Mouse (Mus musculus) heart, postnatal 14 days (tissue): ENCODE measurements around the gene Mob3a. TPM values are rescaled to one million over a fixed set of nuclear protein-coding genes. Genes with fewer than 3 reads are reported as not detected.

Source experiments
- DNase-seq, 2 experiments: peaks; one replicate each; pipeline ENCODE4 v3.0.0; 2021 to 2022
- intact Hi-C: fragments of 180-260 bp; cut with DNase I; formaldehyde crosslinking; loops from one replicate; pipeline ENCODE4 v1.15.1; 2025
- total RNA-seq, 2 experiments: library from RNA; stranded (reverse); gene quantifications; 2 replicates each; pipeline ENCODE4 v1.2.3; 2021

The Mob3a gene
- total RNA-seq, 2 experiments from 2014 or later = 7.0 to 11.4 TPM

GRCm38 (mm10) chr10:80646936-80647335 is 54.8 kb downstream of the Mob3a start:
- intact Hi-C loops = no loop called here
- DNase-seq = no peak

- DNase-seq = no peak
These were observed 66.4 kb downstream of the Mob3a start for GRCm38 (mm10) chr10:80635345-80635744.

More at GRCm38 (mm10) chr10:80635345-80635744, 66.4 kb downstream of the Mob3a start:
- intact Hi-C loops = loop anchor here (2.0 kb wide), 1 partner anchor 15 kb away; no protein-coding TSS in a partner anchor

Other genes starting within 250 kb of the Mob3a start
- gene Onecut3, start 207.1 kb downstream of the Mob3a start, total RNA-seq = not detected
- gene Atp8b3, start 162.9 kb downstream of the Mob3a start, total RNA-seq = not detected
- gene Rexo1, start 140.4 kb downstream of the Mob3a start, total RNA-seq = 10 to 100 TPM; 14.2 to 18.1 TPM
- 1 to 10 TPM; 4.5 to 4.7 TPM for gene Klf16, start 124.7 kb downstream of the Mob3a start, total RNA-seq
- 10 to 100 TPM; 73.0 to 75.1 TPM for gene Abhd17a, start 111.6 kb downstream of the Mob3a start, total RNA-seq
- gene Scamp4, start 99.1 kb downstream of the Mob3a start, total RNA-seq = 10 to 100 TPM; 19.8 to 23.5 TPM
- gene Adat3, start 99.1 kb downstream of the Mob3a start, total RNA-seq = 1 to 10 TPM; 1.6 to 1.8 TPM
- under 1 TPM; 0.55 to 0.71 TPM for gene Gm49322, start 96.0 kb downstream of the Mob3a start, total RNA-seq
- 100 to 1,000 TPM; 123 to 131 TPM for gene Csnk1g2, start 79.1 kb downstream of the Mob3a start, total RNA-seq
- 10 to 100 TPM; 40.6 to 41.9 TPM for gene Btbd2, start 44.9 kb downstream of the Mob3a start, total RNA-seq
- gene Mknk2, start 23.9 kb downstream of the Mob3a start, total RNA-seq = 100 to 1,000 TPM; 166 to 169 TPM
- 1 to 10 TPM; 4.5 to 4.9 TPM for gene Izumo4, start 207 bp upstream of the Mob3a start, total RNA-seq
- gene Ap3d1, start 40.3 kb upstream of the Mob3a start, total RNA-seq = 10 to 100 TPM; 44.6 to 47.8 TPM
- 10 to 100 TPM; 55.1 to 56.3 TPM for gene Dot1l, start 53.2 kb upstream of the Mob3a start, total RNA-seq
- gene Sf3a2, start 96.2 kb upstream of the Mob3a start, total RNA-seq = 10 to 100 TPM; 27.0 to 31.6 TPM
- gene Plekhj1, start 96.6 kb upstream of the Mob3a start, total RNA-seq = 10 to 100 TPM; 35.7 to 36.3 TPM
- under 1 TPM; 0.56 to 0.65 TPM for gene Amh, start 103.3 kb upstream of the Mob3a start, total RNA-seq
- gene Jsrp1, start 111.5 kb upstream of the Mob3a start, total RNA-seq = not detected
- 100 to 1,000 TPM; 893 to 962 TPM for gene Oaz1, start 124.7 kb upstream of the Mob3a start, total RNA-seq
- gene Lingo3, start 142.1 kb upstream of the Mob3a start, total RNA-seq = 1 to 10 TPM; 4.2 to 5.7 TPM
- gene Lsm7, start 153.2 kb upstream of the Mob3a start, total RNA-seq = 10 to 100 TPM; 21.3 to 28.3 TPM
- 10 to 100 TPM; 26.6 to 28.5 TPM for gene Sppl2b, start 153.3 kb upstream of the Mob3a start, total RNA-seq
- not detected for gene Tmprss9, start 169.9 kb upstream of the Mob3a start, total RNA-seq
- 100 to 1,000 TPM; 145 to 161 TPM for gene Timm13, start 199.0 kb upstream of the Mob3a start, total RNA-seq
- 1 to 10 TPM; 5.1 to 7.0 TPM for gene Lmnb2, start 216.3 kb upstream of the Mob3a start, total RNA-seq
- gene Gadd45b, start 228.1 kb upstream of the Mob3a start, total RNA-seq = 10 to 100 TPM; 13.6 to 17.2 TPM